Mouse (Mus musculus) CH12.LX (cell line): Measurements from ENCODE around the gene Tctex1d1. TPM values are rescaled to one million over a fixed set of nuclear protein-coding genes. Genes with fewer than 3 reads are reported as not detected.

Source experiments
- DNase-seq: peaks from one replicate; pipeline ENCODE4 v3.0.0-alpha.2; 2013; ENCODE audit errors: extremely low read depth
- H3K27ac ChIP-seq: 2 replicates; pipeline ENCODE4 v1.5.1; 2012; ENCODE audit warnings: low read depth, mild to moderate bottlenecking, control low read depth, moderate library complexity; ENCODE audit not compliant: insufficient read depth
- H3K27me3 ChIP-seq: replicated peaks from 2 replicates; pipeline ENCODE3; 2012; ENCODE audit warnings: inconsistent platforms
- H3K36me3 ChIP-seq, 2 experiments: replicated peaks in 1 of 2; 2 replicates each; pipeline versions ENCODE3 to v1.6.1; 2012; ENCODE audit warnings: inconsistent platforms in 1 of 2, low read length in 1 of 2, mild to moderate bottlenecking in 1 of 2, mixed read lengths in 1 of 2, moderate library complexity in 1 of 2; ENCODE audit not compliant: control insufficient read depth in 1 of 2, insufficient read depth in 1 of 2
- H3K4me1 ChIP-seq, 2 experiments: 2 replicates each; pipeline ENCODE4 v1.6.1; 2012; ENCODE audit warnings: inconsistent platforms in 1 of 2, moderate library complexity in 1 of 2; ENCODE audit not compliant: insufficient read depth in 2 of 2, control insufficient read depth in 1 of 2
- H3K4me2 ChIP-seq: 2 replicates; pipeline ENCODE4 v1.6.1; 2012; ENCODE audit warnings: low read depth, mild to moderate bottlenecking, control low read depth; ENCODE audit not compliant: poor library complexity, insufficient read depth, severe bottlenecking
- H3K4me3 ChIP-seq, 3 experiments: fragments of 150-350 bp in 1 of 3; sonication (generic) in 1 of 3; replicated peaks in 1 of 3; 2 replicates each; pipeline versions ENCODE3 to v1.5.1; 2011 to 2012; ENCODE audit warnings: low read depth in 2 of 3, low read length in 2 of 3, mild to moderate bottlenecking in 2 of 3, moderate library complexity in 2 of 3, control low read depth in 1 of 3, improper control_type of control experiment in 1 of 3, inconsistent platforms in 1 of 3, mixed read lengths in 1 of 3; ENCODE audit not compliant: poor library complexity in 1 of 3
- H3K79me2 ChIP-seq: replicated peaks from 2 replicates; pipeline ENCODE4 v1.6.1; 2012; ENCODE audit warnings: mild to moderate bottlenecking, moderate library complexity; ENCODE audit not compliant: control insufficient read depth, poor library complexity, insufficient read depth, severe bottlenecking; ENCODE audit errors: extremely low read depth
- H3K9ac ChIP-seq: 2 replicates; pipeline ENCODE4 v1.6.1; 2012; ENCODE audit warnings: low read depth, mild to moderate bottlenecking, control low read depth, moderate library complexity; ENCODE audit not compliant: insufficient read depth
- H3K9me3 ChIP-seq: replicated peaks from 2 replicates; pipeline ENCODE3; 2012; ENCODE audit warnings: low read length, inconsistent platforms, mixed read lengths
- CHD1 ChIP-seq: IDR thresholded peaks from 2 replicates; pipeline ENCODE4 v1.6.1; 2012; ENCODE audit warnings: low read depth, low read length, improper control_type of control experiment, inconsistent platforms
- CHD2 ChIP-seq: IDR thresholded peaks from 2 replicates; pipeline ENCODE4 v1.6.1; 2011; ENCODE audit warnings: low read length, improper control_type of control experiment
- E2F4 ChIP-seq: IDR thresholded peaks from 2 replicates; pipeline ENCODE4 v1.6.1; 2011; ENCODE audit warnings: low read depth, low read length, improper control_type of control experiment; ENCODE audit not compliant: insufficient replicate concordance
- ELF1 ChIP-seq: IDR thresholded peaks from 2 replicates; pipeline ENCODE4 v1.6.1; 2014; ENCODE audit warnings: low read depth, mild to moderate bottlenecking, inconsistent platforms, low read length, improper control_type of control experiment
- EP300 ChIP-seq: IDR thresholded peaks from 2 replicates; pipeline ENCODE4 v1.6.1; 2011; ENCODE audit warnings: low read length, improper control_type of control experiment
- HCFC1 ChIP-seq: IDR thresholded peaks from 2 replicates; pipeline ENCODE4 v1.6.1; 2012; ENCODE audit warnings: low read depth, mild to moderate bottlenecking, inconsistent platforms, low read length, improper control_type of control experiment
- JUN ChIP-seq: IDR thresholded peaks from 2 replicates; pipeline ENCODE4 v1.6.1; 2011; ENCODE audit warnings: low read depth, mild to moderate bottlenecking, low read length, improper control_type of control experiment, moderate library complexity; ENCODE audit not compliant: insufficient read depth
- KAT2A ChIP-seq: IDR thresholded peaks from 2 replicates; pipeline ENCODE4 v1.6.1; 2012; ENCODE audit warnings: low read length, improper control_type of control experiment, inconsistent platforms; ENCODE audit not compliant: insufficient replicate concordance
- MAZ ChIP-seq: IDR thresholded peaks from 2 replicates; pipeline ENCODE4 v1.6.1; 2012; ENCODE audit warnings: low read depth, mild to moderate bottlenecking, inconsistent platforms, low read length, improper control_type of control experiment, moderate library complexity
- MEF2A ChIP-seq: IDR thresholded peaks from 2 replicates; pipeline ENCODE4 v1.6.1; 2014; ENCODE audit warnings: low read depth, mild to moderate bottlenecking, inconsistent platforms, low read length, improper control_type of control experiment, borderline replicate concordance
- MYC ChIP-seq: IDR thresholded peaks from 2 replicates; pipeline ENCODE4 v1.6.1; 2011; ENCODE audit warnings: low read depth, mild to moderate bottlenecking, improper control_type of control experiment, low read length
- NELFE ChIP-seq: IDR thresholded peaks from 2 replicates; pipeline ENCODE4 v1.6.1; 2011; ENCODE audit warnings: low read depth, low read length, improper control_type of control experiment
- NRF1 ChIP-seq: IDR thresholded peaks from 2 replicates; pipeline ENCODE4 v1.6.1; 2014; ENCODE audit warnings: low read depth, mild to moderate bottlenecking, inconsistent platforms, low read length, improper control_type of control experiment, moderate library complexity
- PAX5 ChIP-seq: IDR thresholded peaks from 2 replicates; pipeline ENCODE4 v1.6.1; 2012; ENCODE audit warnings: low read length, inconsistent platforms, mixed read lengths
- POLR2A ChIP-seq: IDR thresholded peaks from 2 replicates; pipeline ENCODE4 v1.6.1; 2011; ENCODE audit warnings: low read depth, mild to moderate bottlenecking, improper control_type of control experiment, low read length
- RAD21 ChIP-seq: IDR thresholded peaks from 2 replicates; pipeline ENCODE4 v1.6.1; 2011; ENCODE audit warnings: low read depth, mild to moderate bottlenecking, low read length, improper control_type of control experiment, moderate library complexity
- RCOR1 ChIP-seq: conservative IDR thresholded peaks from 2 replicates; pipeline ENCODE4 v1.6.1; 2012; ENCODE audit warnings: low read depth, mild to moderate bottlenecking, inconsistent platforms, low read length, improper control_type of control experiment
- SIN3A ChIP-seq: IDR thresholded peaks from 2 replicates; pipeline ENCODE4 v1.6.1; 2012; ENCODE audit warnings: low read length, improper control_type of control experiment, inconsistent platforms
- SMC3 ChIP-seq: IDR thresholded peaks from 2 replicates; pipeline ENCODE4 v1.6.1; 2011; ENCODE audit warnings: low read depth, low read length, improper control_type of control experiment
- TCF12 ChIP-seq: IDR thresholded peaks from 2 replicates; pipeline ENCODE4 v1.6.1; 2014; ENCODE audit warnings: low read depth, mild to moderate bottlenecking, inconsistent platforms, low read length, improper control_type of control experiment
- UBTF ChIP-seq: IDR thresholded peaks from 2 replicates; pipeline ENCODE4 v1.6.1; 2012; ENCODE audit warnings: low read depth, mild to moderate bottlenecking, inconsistent platforms, low read length, improper control_type of control experiment, moderate library complexity
- USF2 ChIP-seq: conservative IDR thresholded peaks from 2 replicates; pipeline ENCODE4 v1.6.1; 2011; ENCODE audit warnings: low read depth, low read length, improper control_type of control experiment
- ZC3H11A ChIP-seq: IDR thresholded peaks from 2 replicates; pipeline ENCODE4 v1.6.1; 2012; ENCODE audit warnings: low read depth, mild to moderate bottlenecking, inconsistent platforms, low read length, improper control_type of control experiment
- ZMIZ1 ChIP-seq: IDR thresholded peaks from 2 replicates; pipeline ENCODE4 v1.6.1; 2012; ENCODE audit warnings: low read depth, mild to moderate bottlenecking, inconsistent platforms, low read length, improper control_type of control experiment
- ZNF384 ChIP-seq: IDR thresholded peaks from 2 replicates; pipeline ENCODE4 v1.6.1; 2012; ENCODE audit warnings: low read depth, low read length, improper control_type of control experiment, inconsistent platforms
- dilution Hi-C: fragments of 300-500 bp; cut with MboI; formaldehyde crosslinking; loops from 2 replicates; pipeline ENCODE4 v1.14.3; 2020; ENCODE audit warnings: low sequenced_read_pairs; ENCODE audit not compliant: extremely low pct_unique_long_range_greater_than_20kb, extremely low pct_ligation_motif_present
- in situ Hi-C: fragments of 300-500 bp; cut with MboI; formaldehyde crosslinking; loops from 3 replicates; pipeline ENCODE4 v1.14.3; 2019; ENCODE audit warnings: low sequenced_read_pairs, low pct_ligation_motif_present, low pct_unique_long_range_greater_than_20kb, mixed read lengths
- polyA plus RNA-seq: library from polyadenylated mRNA; unstranded; fragments of >175 nt; gene quantifications from 2 replicates; pipeline ENCODE4 v1.2.1, GENCODE M21; 2012; ENCODE audit warnings: low read depth; ENCODE audit not compliant: insufficient read length
- total RNA-seq, 2 experiments: library from RNA; depleted of rRNA; stranded (reverse); fragments of 300-350 nt in 1 of 2; fragments of >200 nt in 1 of 2; gene quantifications; 2 replicates each; pipeline ENCODE4 v1.2.3; 2012 to 2014

Tctex1d1 gene
- total and polyA plus RNA-seq, 3 experiments, result not detected

GRCm38 (mm10) chr4:102940266-102940665, 38.1 kb upstream of the Tctex1d1 start:
- dilution Hi-C loops, result no loop called here
- Histone ChIP-seq H3K79me2 (no peaks in the 10 kb centered on the region), H3K4me2 (no peak overlapping the region), H3K4me3 (no peak overlapping the region), H3K9me3 (no peaks in the 10 kb centered on the region), H3K36me3 (no peaks in the 10 kb centered on the region), H3K27me3 (no peaks in the 10 kb centered on the region), H3K9ac (no peak overlapping the region), H3K4me1 (peaks cover 0 to 9% of the 10 kb centered on the region in 2 experiments; a peak in 2 of 4 replicates), H3K27ac (no peak overlapping the region)
- in situ Hi-C loops, result no loop called here
- no peak for DNase-seq
- TF ChIP-seq MYC, result no peak
- no peak for TF ChIP-seq TCF12
- no peak for TF ChIP-seq RCOR1
- no peak for TF ChIP-seq MAZ
- no peak for TF ChIP-seq CHD2
- no peak for TF ChIP-seq SMC3
- no peak for TF ChIP-seq UBTF
- TF ChIP-seq E2F4, result no peak
- TF ChIP-seq SIN3A, result no peak
- no peak for TF ChIP-seq CHD1
- no peak for TF ChIP-seq ZNF384

GRCm38 (mm10) chr4:102940738-102941137, 37.7 kb upstream of the Tctex1d1 start:
- H3K79me2 ChIP-seq, result no peaks in the 10 kb centered on the region
- in situ Hi-C loops, result no loop called here
- TF ChIP-seq SIN3A (no peak), PAX5 (no peak), POLR2A (no peak), KAT2A (no peak)
- H3K27ac ChIP-seq, result no peak overlapping the region
- no peaks in the 10 kb centered on the region for H3K27me3 ChIP-seq
- no peak for DNase-seq
- H3K4me3 ChIP-seq, result no peak overlapping the region
- no peaks in the 10 kb centered on the region for H3K36me3 ChIP-seq
- H3K4me2 ChIP-seq, result no peak overlapping the region
- H3K4me1 ChIP-seq, result peaks cover 0 to 9% of the 10 kb centered on the region in 2 experiments; a peak in 2 of 4 replicates
- H3K9me3 ChIP-seq, result no peaks in the 10 kb centered on the region
- H3K9ac ChIP-seq, result no peak overlapping the region
- dilution Hi-C loops, result no loop called here

GRCm38 (mm10) chr4:102944325-102944724, 34.1 kb upstream of the Tctex1d1 start:
- H3K4me1 ChIP-seq, result peaks cover 0 to 9% of the 10 kb centered on the region in 2 experiments; a peak in 2 of 4 replicates
- no peak overlapping the region for H3K9ac ChIP-seq
- H3K79me2 ChIP-seq, result no peaks in the 10 kb centered on the region
- in situ Hi-C loops (no loop called here), dilution Hi-C loops (no loop called here)
- DNase-seq, result peak; percentile 4
- no peak overlapping the region for H3K27ac ChIP-seq
- TF ChIP-seq E2F4 (no peak), PAX5 (no peak), USF2 (no peak), KAT2A (no peak), NELFE (no peak), ELF1 (no peak), NRF1 (no peak), HCFC1 (no peak), JUN (no peak), RAD21 (no peak), UBTF (no peak), ZC3H11A (no peak), EP300 (no peak), RCOR1 (no peak), MEF2A (no peak), ZMIZ1 (no peak), CHD1 (no peak), CHD2 (no peak)
- H3K4me2 ChIP-seq, result peak overlapping the region; percentile 40; the same call in 1 of the 2 replicates
- no peaks in the 10 kb centered on the region for H3K9me3 ChIP-seq
- no peak overlapping the region for H3K4me3 ChIP-seq
- H3K27me3 ChIP-seq, result no peaks in the 10 kb centered on the region
- H3K36me3 ChIP-seq, result no peaks in the 10 kb centered on the region
